Mouse (Mus musculus) bone marrow macrophage, adult 2 months (primary cell): ENCODE data around the gene Rab27a.

Experiments used
- CTCF ChIP-seq: IDR thresholded peaks from 2 replicates; pipeline ENCODE4 v1.5.1; 2012; ENCODE audit warnings: low read depth, mild to moderate bottlenecking, low read length, moderate library complexity
- POLR2A ChIP-seq: IDR thresholded peaks from 2 replicates; pipeline ENCODE4 v1.6.1; 2012; ENCODE audit warnings: mild to moderate bottlenecking, low read depth, low read length, borderline replicate concordance

DNA sequence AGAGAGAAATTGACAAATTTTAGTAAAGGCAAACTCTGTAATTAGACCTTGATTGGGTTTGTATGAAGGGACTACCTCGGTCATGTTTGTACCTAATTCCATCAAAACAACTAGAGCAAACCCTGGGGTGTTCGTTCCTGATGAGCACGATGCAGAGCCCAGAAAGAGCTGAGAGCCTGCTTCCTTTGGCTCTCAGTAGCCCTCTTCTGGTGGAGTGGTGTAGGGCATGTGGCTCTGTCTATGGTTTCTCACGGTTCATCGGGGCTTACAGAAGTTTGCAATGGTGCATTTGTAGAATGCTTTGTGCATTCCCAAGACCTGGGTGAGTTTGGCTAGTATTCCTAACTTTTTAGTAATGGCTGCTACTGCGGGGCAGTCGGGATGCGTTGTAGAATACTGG lies 77.1 kb downstream of the Rab27a start:
- no peak for TF ChIP-seq CTCF
- no peak for TF ChIP-seq POLR2A
